Mouse (Mus musculus): ENCODE measurements around the gene Plxnc1. TPM values are rescaled to one million over a fixed set of nuclear protein-coding genes. Genes with fewer than 3 reads are reported as not detected.

Gene Plxnc1
- polyA plus RNA-seq, 1 experiment from 2014 or later, result 3.7 TPM

DNA sequence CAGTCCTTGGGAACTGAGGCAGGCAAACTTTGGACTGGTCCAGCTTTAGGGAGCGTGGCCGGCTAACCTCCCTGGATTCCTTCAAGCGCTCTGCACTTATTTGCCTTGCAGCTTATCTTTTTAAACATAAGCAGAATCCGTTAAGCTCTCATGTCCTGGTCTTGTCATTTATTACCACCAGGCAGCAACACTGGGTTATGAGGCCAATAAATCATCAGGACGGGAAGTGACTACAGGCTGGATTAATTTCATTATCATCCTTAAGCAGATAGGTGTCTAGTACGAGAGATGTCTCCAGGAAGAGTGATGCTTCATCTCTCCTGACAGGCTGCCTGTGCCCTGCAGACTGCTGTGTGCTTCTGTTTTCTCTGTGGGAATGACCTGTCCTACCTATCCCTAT, 136.4 kb downstream of the Plxnc1 start:
- Histone ChIP-seq H3K4me1 (ENCODE audit: control insufficient read depth, insufficient read depth, low read length) (peaks cover 10% of the 10 kb centered on the region; the same call in 1 of the 2 replicates), H3K27me3 (replicated peaks; ENCODE audit: control insufficient read depth, insufficient read depth, low read length) (no peaks in the 10 kb centered on the region), H3K27ac (replicated peaks; ENCODE audit: low read depth, low read length) (no peak overlapping the region), H3K9me3 (ENCODE audit: control insufficient read depth, low read length) (no peaks in the 10 kb centered on the region), H3K4me2 (ENCODE audit: low read depth, low read length) (no peak overlapping the region), H3K4me3 (ENCODE audit: low read depth, low read length) (no peak overlapping the region), H3K9ac (ENCODE audit: low read depth, low read length) (no peak overlapping the region), H3K36me3 (ENCODE audit: control insufficient read depth, insufficient read depth, low read length) (no peaks in the 10 kb centered on the region)
- 77% methylated on average over 6 of the region's 6 CpGs for WGBS
- no peak for ATAC-seq (ENCODE audit: low read depth)
- no peak for DNase-seq (ENCODE audit: low spot score)

DNA sequence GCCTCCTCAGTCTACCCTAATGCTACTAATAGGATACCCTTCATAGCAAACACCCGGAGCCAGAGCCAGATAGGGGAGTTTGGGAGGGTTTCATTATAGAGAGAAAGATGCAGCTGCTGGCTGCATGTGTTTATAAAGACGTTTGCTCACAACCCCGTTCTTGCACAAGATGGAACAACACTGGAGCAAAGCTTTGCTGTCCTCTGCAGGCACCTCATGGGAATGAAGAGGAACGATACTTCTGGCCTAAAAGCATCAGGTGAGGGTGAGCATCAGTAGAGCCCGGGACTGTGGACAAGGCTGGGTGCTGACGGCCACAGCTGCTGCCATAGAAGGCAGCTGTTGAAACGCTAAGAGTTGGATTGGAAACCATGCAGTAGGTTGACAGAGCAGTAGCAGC, 137.3 kb downstream of the Plxnc1 start:
- WGBS, result 60% methylated on average over 7 of the region's 7 CpGs
- Histone ChIP-seq H3K27me3 (replicated peaks; ENCODE audit: control insufficient read depth, insufficient read depth, low read length) (no peaks in the 10 kb centered on the region), H3K9ac (ENCODE audit: low read depth, low read length) (no peak overlapping the region), H3K4me3 (ENCODE audit: low read depth, low read length) (no peak overlapping the region), H3K27ac (replicated peaks; ENCODE audit: low read depth, low read length) (no peak overlapping the region), H3K4me2 (ENCODE audit: low read depth, low read length) (no peak overlapping the region), H3K4me1 (ENCODE audit: control insufficient read depth, insufficient read depth, low read length) (peaks cover 10% of the 10 kb centered on the region; the same call in 1 of the 2 replicates), H3K36me3 (ENCODE audit: control insufficient read depth, insufficient read depth, low read length) (no peaks in the 10 kb centered on the region), H3K9me3 (ENCODE audit: control insufficient read depth, low read length) (no peaks in the 10 kb centered on the region)
- DNase-seq (ENCODE audit: low spot score) (no peak), ATAC-seq (ENCODE audit: low read depth) (no peak)

DNA sequence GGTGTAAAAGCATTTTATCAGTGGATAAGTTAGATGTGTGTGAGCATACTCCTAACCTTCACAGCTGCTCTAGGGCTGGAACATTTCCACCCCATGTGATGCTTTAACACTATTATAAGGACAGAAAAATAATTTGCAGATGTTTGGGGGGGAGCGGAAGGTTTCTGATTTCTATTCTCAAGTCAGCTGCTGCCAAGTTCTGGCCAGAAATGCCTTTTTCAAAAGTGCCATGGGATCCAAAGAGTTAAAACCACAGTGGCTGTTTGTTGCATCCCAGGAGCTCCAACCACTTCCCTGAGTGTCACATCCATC, 139.8 kb downstream of the Plxnc1 start:
- no peaks in the 10 kb centered on the region for H3K9me3 ChIP-seq (ENCODE audit: control insufficient read depth, low read length)

DNA sequence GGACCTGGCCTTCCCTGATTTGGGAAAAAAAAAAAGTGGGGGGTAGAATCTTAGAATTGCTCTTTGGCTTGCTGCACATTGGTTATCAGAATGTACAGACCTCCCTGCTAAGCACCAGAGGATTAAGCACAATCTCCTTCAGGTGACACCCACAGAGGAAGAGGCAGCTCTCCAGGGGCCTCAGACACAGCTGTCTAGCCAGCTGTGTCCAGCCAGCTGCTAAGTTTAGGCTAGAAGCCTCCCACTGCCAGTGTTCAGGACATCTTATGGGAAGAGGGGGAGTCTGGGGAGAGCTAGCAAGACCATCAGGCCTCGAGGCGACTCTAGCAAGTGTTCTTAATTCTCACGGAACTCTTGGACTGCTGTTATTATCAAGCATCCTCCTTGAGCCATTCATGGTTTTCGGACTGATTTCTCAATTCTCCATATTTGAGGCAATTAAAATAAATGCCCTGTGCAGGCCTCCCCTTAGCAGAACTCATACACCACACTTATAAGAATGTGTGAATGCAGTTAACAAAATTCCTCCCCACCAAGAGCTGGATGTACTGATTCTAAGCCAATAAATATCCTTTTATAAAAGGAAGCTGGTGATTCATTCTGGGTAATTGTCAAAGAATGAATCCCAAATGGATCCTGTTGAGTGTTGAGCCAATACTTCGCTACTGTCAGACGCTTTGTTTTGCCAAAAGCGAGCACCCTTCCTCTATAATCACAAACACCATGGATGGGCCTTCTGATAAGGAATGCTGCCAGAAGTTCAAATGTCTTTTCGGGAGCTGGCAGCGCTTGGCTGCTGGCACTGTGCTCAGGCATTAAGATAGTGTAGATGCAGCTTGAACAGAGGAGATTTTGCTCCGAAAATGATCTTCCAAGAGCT, 140.4 kb downstream of the Plxnc1 start:
- DNase-seq (ENCODE audit: low spot score), result peak; percentile 42
- no peaks in the 10 kb centered on the region for H3K36me3 ChIP-seq (ENCODE audit: control insufficient read depth, insufficient read depth, low read length)
- peaks cover 10% of the 10 kb centered on the region; the same call in 1 of the 2 replicates for H3K4me1 ChIP-seq (ENCODE audit: control insufficient read depth, insufficient read depth, low read length)
- no peak overlapping the region for H3K9ac ChIP-seq (ENCODE audit: low read depth, low read length)
- no peak overlapping the region for H3K4me3 ChIP-seq (ENCODE audit: low read depth, low read length)
- WGBS, result 54% methylated on average over 10 of the region's 10 CpGs
- no peaks in the 10 kb centered on the region for H3K9me3 ChIP-seq (ENCODE audit: control insufficient read depth, low read length)
- ATAC-seq (ENCODE audit: low read depth), result peak; percentile 47; the same call in 1 of the 2 replicates
- H3K27me3 ChIP-seq (replicated peaks; ENCODE audit: control insufficient read depth, insufficient read depth, low read length), result no peaks in the 10 kb centered on the region
- no peak overlapping the region for H3K4me2 ChIP-seq (ENCODE audit: low read depth, low read length)
- no peak overlapping the region for H3K27ac ChIP-seq (replicated peaks; ENCODE audit: low read depth, low read length)

More for the DNA sequence above, 139.8 kb downstream of the Plxnc1 start:
- WGBS, result 56% methylated on average over 1 of the region's 1 CpGs
- H3K27me3 ChIP-seq (replicated peaks; ENCODE audit: control insufficient read depth, insufficient read depth, low read length), result no peaks in the 10 kb centered on the region
- ATAC-seq (ENCODE audit: low read depth) (no peak), DNase-seq (ENCODE audit: low spot score) (peak; percentile 79)
- H3K4me1 ChIP-seq (ENCODE audit: control insufficient read depth, insufficient read depth, low read length), result peaks cover 10% of the 10 kb centered on the region; the same call in 1 of the 2 replicates
- no peak overlapping the region for H3K4me2 ChIP-seq (ENCODE audit: low read depth, low read length)
- no peaks in the 10 kb centered on the region for H3K36me3 ChIP-seq (ENCODE audit: control insufficient read depth, insufficient read depth, low read length)
- H3K4me3 ChIP-seq (ENCODE audit: low read depth, low read length), result no peak overlapping the region
- H3K27ac ChIP-seq (replicated peaks; ENCODE audit: low read depth, low read length), result no peak overlapping the region
- H3K9ac ChIP-seq (ENCODE audit: low read depth, low read length), result no peak overlapping the region

DNA sequence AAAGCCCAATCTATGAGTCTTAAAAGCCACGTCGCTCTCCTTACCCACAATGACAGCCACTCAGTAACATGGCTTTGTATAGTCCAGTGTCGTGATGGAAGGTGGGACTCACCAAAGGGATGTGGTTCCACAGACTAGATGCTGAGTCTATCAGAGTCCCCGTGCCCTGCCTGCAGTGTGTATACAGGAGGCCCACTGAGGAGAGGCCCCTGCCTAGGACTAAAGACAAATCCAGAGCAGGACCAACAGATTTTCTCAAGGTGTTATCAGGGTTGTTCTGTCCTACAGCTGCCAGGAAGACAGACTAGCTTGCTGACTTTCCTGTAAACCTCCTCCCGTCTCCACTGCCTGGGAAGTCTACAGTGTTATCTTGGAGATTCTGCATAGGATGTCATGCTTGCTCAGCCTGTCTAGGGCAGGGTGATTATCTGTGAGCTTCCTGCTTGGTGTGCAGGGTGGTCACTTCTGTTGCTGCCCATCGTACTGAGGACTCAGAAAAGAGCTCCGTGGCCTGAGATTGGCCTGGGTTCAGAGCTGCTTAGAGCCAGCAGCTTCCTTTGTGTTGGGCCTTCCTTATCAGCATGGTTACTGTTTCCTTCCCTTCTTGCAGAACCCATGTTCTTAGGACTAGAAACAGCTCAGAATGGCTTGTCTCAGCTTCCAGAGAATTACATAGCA, 143.8 kb downstream of the Plxnc1 start:
- Histone ChIP-seq H3K9me3 (ENCODE audit: control insufficient read depth, low read length) (no peaks in the 10 kb centered on the region), H3K4me1 (ENCODE audit: control insufficient read depth, insufficient read depth, low read length) (peaks cover 10% of the 10 kb centered on the region; the same call in 1 of the 2 replicates), H3K27me3 (replicated peaks; ENCODE audit: control insufficient read depth, insufficient read depth, low read length) (no peaks in the 10 kb centered on the region), H3K4me3 (ENCODE audit: low read depth, low read length) (no peak overlapping the region), H3K9ac (ENCODE audit: low read depth, low read length) (no peak overlapping the region), H3K27ac (replicated peaks; ENCODE audit: low read depth, low read length) (no peak overlapping the region), H3K36me3 (ENCODE audit: control insufficient read depth, insufficient read depth, low read length) (peaks cover 1% of the 10 kb centered on the region; the same call in 1 of the 2 replicates), H3K4me2 (ENCODE audit: low read depth, low read length) (no peak overlapping the region)
- no peak for DNase-seq (ENCODE audit: low spot score)
- WGBS, result 91% methylated on average over 7 of the region's 7 CpGs
- ATAC-seq (ENCODE audit: low read depth), result no peak

DNA sequence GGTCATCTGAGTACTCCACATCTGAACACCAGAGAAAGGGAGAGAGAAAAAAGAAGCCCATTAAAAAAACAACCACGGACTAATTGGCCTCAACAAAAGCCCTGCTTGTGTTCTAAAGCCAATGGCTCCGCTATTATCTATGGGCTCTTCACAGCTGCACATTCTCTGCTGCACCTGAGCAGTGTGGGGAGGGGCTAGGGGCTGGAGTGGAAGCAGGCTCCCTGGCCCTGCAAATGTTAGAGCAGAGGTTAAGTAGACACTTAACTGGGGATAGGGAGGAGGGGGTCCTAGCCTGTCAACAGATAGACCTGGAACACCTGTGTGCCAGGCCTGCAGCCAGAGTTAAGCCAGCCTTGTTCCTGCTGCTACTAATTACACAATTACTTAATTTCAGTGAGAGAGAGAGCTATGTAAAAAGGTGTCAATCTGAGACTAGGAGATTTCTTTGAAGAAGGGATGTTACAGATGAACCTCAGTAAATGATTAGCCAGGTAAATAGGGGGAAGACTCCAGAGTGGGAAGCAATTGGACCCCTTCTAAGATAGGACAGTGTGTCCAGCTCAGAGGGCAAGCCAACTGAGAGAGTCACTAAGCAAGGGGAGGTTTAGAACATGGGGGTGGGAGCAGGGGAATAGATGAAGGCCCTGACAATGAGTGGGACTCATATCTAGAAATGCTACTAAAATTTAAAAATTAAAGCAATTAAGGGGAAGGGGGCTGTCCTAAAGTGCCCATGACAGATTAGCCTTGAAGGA, 145.0 kb downstream of the Plxnc1 start:
- WGBS, result 36% methylated on average over 2 of the region's 2 CpGs
- H3K9ac ChIP-seq (ENCODE audit: low read depth, low read length), result no peak overlapping the region
- no peak overlapping the region for H3K4me3 ChIP-seq (ENCODE audit: low read depth, low read length)
- no peak overlapping the region for H3K27ac ChIP-seq (replicated peaks; ENCODE audit: low read depth, low read length)
- H3K36me3 ChIP-seq (ENCODE audit: control insufficient read depth, insufficient read depth, low read length), result peaks cover 7% of the 10 kb centered on the region; the same call in 1 of the 2 replicates
- DNase-seq (ENCODE audit: low spot score) (no peak), ATAC-seq (ENCODE audit: low read depth) (no peak)
- H3K27me3 ChIP-seq (replicated peaks; ENCODE audit: control insufficient read depth, insufficient read depth, low read length), result no peaks in the 10 kb centered on the region
- H3K4me1 ChIP-seq (ENCODE audit: control insufficient read depth, insufficient read depth, low read length), result peaks cover 9% of the 10 kb centered on the region; the same call in 1 of the 2 replicates
- no peaks in the 10 kb centered on the region for H3K9me3 ChIP-seq (ENCODE audit: control insufficient read depth, low read length)
- H3K4me2 ChIP-seq (ENCODE audit: low read depth, low read length), result no peak overlapping the region

DNA sequence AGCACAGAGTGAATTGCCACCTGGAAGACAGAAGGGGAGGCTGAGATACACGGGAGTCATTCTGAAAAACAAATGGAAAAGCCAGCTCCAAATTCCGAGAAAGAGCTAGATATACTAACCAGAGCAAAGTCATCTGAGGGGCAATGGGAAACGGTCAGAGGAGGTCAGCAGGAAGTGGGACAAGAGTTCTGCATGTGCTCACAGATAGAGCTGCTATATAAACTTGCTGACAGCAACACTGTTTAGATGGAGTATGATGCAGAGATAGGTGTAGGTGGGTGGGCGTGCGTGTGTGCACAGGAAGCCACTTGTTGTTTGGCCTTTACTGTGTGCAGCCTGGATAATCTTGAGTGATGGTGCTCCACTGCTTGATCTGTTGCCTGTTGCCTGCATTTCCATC, 146.5 kb downstream of the Plxnc1 start:
- WGBS, result 82% methylated on average over 5 of the region's 5 CpGs
- Histone ChIP-seq H3K27me3 (replicated peaks; ENCODE audit: control insufficient read depth, insufficient read depth, low read length) (no peaks in the 10 kb centered on the region), H3K4me2 (ENCODE audit: low read depth, low read length) (no peak overlapping the region), H3K36me3 (ENCODE audit: control insufficient read depth, insufficient read depth, low read length) (peaks cover 7% of the 10 kb centered on the region; the same call in 1 of the 2 replicates), H3K9me3 (ENCODE audit: control insufficient read depth, low read length) (no peaks in the 10 kb centered on the region), H3K27ac (replicated peaks; ENCODE audit: low read depth, low read length) (no peak overlapping the region), H3K4me1 (ENCODE audit: control insufficient read depth, insufficient read depth, low read length) (no peaks in the 10 kb centered on the region), H3K4me3 (ENCODE audit: low read depth, low read length) (no peak overlapping the region), H3K9ac (ENCODE audit: low read depth, low read length) (no peak overlapping the region)
- DNase-seq (ENCODE audit: low spot score) (no peak), ATAC-seq (ENCODE audit: low read depth) (no peak)

DNA sequence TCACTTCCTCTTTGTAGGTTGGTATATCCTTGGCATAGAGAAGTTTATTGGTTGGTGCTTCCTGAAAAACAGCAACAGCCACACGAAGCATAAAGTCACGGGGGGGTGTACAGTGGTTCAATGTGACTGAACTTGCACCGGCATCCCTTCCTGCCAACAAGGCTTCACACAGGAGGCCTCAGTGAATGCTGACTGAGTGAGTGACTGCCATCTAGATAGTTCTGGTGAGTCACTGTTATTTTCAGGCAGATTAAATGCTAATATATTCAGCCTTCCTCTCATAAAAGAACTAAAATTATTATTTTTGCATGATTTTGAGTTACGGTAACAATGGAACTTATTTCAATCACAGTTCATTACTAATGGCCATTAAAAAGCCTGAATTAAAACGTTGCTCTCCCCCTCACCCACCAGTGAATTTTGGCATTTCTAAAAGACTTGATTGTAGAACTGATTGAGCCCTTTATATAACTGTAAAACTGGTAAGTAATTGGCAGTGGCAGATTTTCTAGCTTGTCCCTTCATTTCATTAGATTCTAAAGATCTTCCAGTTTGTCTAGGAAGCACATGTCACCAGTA, 149.9 kb downstream of the Plxnc1 start:
- Histone ChIP-seq H3K9ac (ENCODE audit: low read depth, low read length) (no peak overlapping the region), H3K4me3 (ENCODE audit: low read depth, low read length) (no peak overlapping the region), H3K4me2 (ENCODE audit: low read depth, low read length) (no peak overlapping the region), H3K36me3 (ENCODE audit: control insufficient read depth, insufficient read depth, low read length) (peaks cover 7% of the 10 kb centered on the region; the same call in 1 of the 2 replicates), H3K27ac (replicated peaks; ENCODE audit: low read depth, low read length) (no peak overlapping the region), H3K4me1 (ENCODE audit: control insufficient read depth, insufficient read depth, low read length) (no peaks in the 10 kb centered on the region), H3K9me3 (ENCODE audit: control insufficient read depth, low read length) (no peaks in the 10 kb centered on the region), H3K27me3 (replicated peaks; ENCODE audit: control insufficient read depth, insufficient read depth, low read length) (no peaks in the 10 kb centered on the region)
- ATAC-seq (ENCODE audit: low read depth) (no peak), DNase-seq (ENCODE audit: low spot score) (no peak)
- 89% methylated on average over 5 of the region's 5 CpGs for WGBS

All from embryonic facial prominence, embryonic 14.5 days (tissue).